Mouse (Mus musculus): ENCODE measurements at regions not wholly inside any gene's neighbourhood (a gene's known extent, or its start where the extent isn't known, plus 50 kb on each side); places are given as distances from the start of the nearest gene placed in this dataset.

GRCm38 (mm10) chr3:40070137-40070667 is 460.9 kb upstream of the Intu start:
- no peak for TF ChIP-seq MYOG (IDR thresholded peaks at IDR 0.05; ENCODE audit: control insufficient read depth, extremely low read depth, insufficient read length)
- no peak for TF ChIP-seq CTCF (IDR thresholded peaks at IDR 0.05; ENCODE audit: control insufficient read depth, insufficient read depth, insufficient read length)

Data from C2C12 (cell line).